Mouse (Mus musculus): ENCODE data around the gene Rapgef4. TPM values are rescaled to one million over a fixed set of nuclear protein-coding genes. Genes with fewer than 3 reads are reported as not detected.
A peak's percentile ranks its signal among the peaks of the same experiment; 100 is the strongest.
"Not testable (repeated sequence)": the region's sequence is repeated elsewhere in the genome, so short reads cannot be mapped to it uniquely, and the experiment has no call there.

Gene Rapgef4
- total RNA-seq, 2 experiments from 2014 or later = 207 to 220 TPM

- DNase-seq (ENCODE audit: low spot score in 2 of 2) = no peak
- intact Hi-C loops (cut with DNase I) = no loop called here
These were observed 73.7 kb downstream of the Rapgef4 start for GRCm38 (mm10) chr2:72054736-72055135.

GRCm38 (mm10) chr2:72055476-72055875, 74.4 kb downstream of the Rapgef4 start:
- intact Hi-C loops (cut with DNase I) = no loop called here
- no peak for DNase-seq (ENCODE audit: low spot score in 2 of 2)

GRCm38 (mm10) chr2:72056081-72056874, 75.2 kb downstream of the Rapgef4 start:
- DNase-seq (ENCODE audit: low spot score in 2 of 2) = no peak

GRCm38 (mm10) chr2:72062931-72063330, 81.9 kb downstream of the Rapgef4 start:
- intact Hi-C loops (cut with DNase I) = no loop called here

More at GRCm38 (mm10) chr2:72056081-72056874, 75.2 kb downstream of the Rapgef4 start:
- intact Hi-C loops (cut with DNase I) = no loop called here

GRCm38 (mm10) chr2:72068505-72068904, 87.5 kb downstream of the Rapgef4 start:
- intact Hi-C loops (cut with DNase I) = no loop called here
- no peak for DNase-seq (ENCODE audit: low spot score in 2 of 2)

More at GRCm38 (mm10) chr2:72062931-72063330, 81.9 kb downstream of the Rapgef4 start:
- no peak for DNase-seq (ENCODE audit: low spot score in 2 of 2)

GRCm38 (mm10) chr2:72070086-72070485, 89.0 kb downstream of the Rapgef4 start:
- no peak for DNase-seq (ENCODE audit: low spot score in 2 of 2)
- intact Hi-C loops (cut with DNase I) = no loop called here

GRCm38 (mm10) chr2:72073121-72073520, 92.1 kb downstream of the Rapgef4 start:
- intact Hi-C loops (cut with DNase I); DNase-seq (ENCODE audit: low spot score in 2 of 2): not testable (repeated sequence)

- DNase-seq (ENCODE audit: low spot score in 2 of 2) = no peak
- intact Hi-C loops (cut with DNase I) = no loop called here
These were observed 94.0 kb downstream of the Rapgef4 start for GRCm38 (mm10) chr2:72074999-72075561.

- no peak for DNase-seq (ENCODE audit: low spot score in 2 of 2)
- intact Hi-C loops (cut with DNase I) = no loop called here
These were observed 96.6 kb downstream of the Rapgef4 start for GRCm38 (mm10) chr2:72077490-72078139.

- no peak for DNase-seq (ENCODE audit: low spot score in 2 of 2)
- intact Hi-C loops (cut with DNase I) = no loop called here
These were observed 97.1 kb downstream of the Rapgef4 start for GRCm38 (mm10) chr2:72078140-72078521.

GRCm38 (mm10) chr2:72079110-72079509, 98.1 kb downstream of the Rapgef4 start:
- intact Hi-C loops (cut with DNase I) = no loop called here
- no peak for DNase-seq (ENCODE audit: low spot score in 2 of 2)

GRCm38 (mm10) chr2:72082846-72083245, 101.8 kb downstream of the Rapgef4 start:
- no peak for DNase-seq (ENCODE audit: low spot score in 2 of 2)
- intact Hi-C loops (cut with DNase I) = no loop called here

- intact Hi-C loops (cut with DNase I) = no loop called here
- DNase-seq (ENCODE audit: low spot score in 2 of 2) = no peak
These were observed 107.8 kb downstream of the Rapgef4 start for GRCm38 (mm10) chr2:72088886-72089285.

- DNase-seq (ENCODE audit: low spot score in 2 of 2) = no peak
- intact Hi-C loops (cut with DNase I) = no loop called here
These were observed 109.0 kb downstream of the Rapgef4 start for GRCm38 (mm10) chr2:72090061-72090460.

GRCm38 (mm10) chr2:72092046-72092445, 111.0 kb downstream of the Rapgef4 start:
- intact Hi-C loops (cut with DNase I) = no loop called here
- no peak for DNase-seq (ENCODE audit: low spot score in 2 of 2)

GRCm38 (mm10) chr2:72093402-72094037, 112.5 kb downstream of the Rapgef4 start:
- DNase-seq (ENCODE audit: low spot score in 2 of 2) = no peak
- intact Hi-C loops (cut with DNase I) = no loop called here

GRCm38 (mm10) chr2:72094038-72094437, 113.0 kb downstream of the Rapgef4 start:
- intact Hi-C loops (cut with DNase I) = no loop called here
- no peak for DNase-seq (ENCODE audit: low spot score in 2 of 2)

GRCm38 (mm10) chr2:72094446-72094845, 113.4 kb downstream of the Rapgef4 start:
- DNase-seq (ENCODE audit: low spot score in 2 of 2) = no peak

GRCm38 (mm10) chr2:72095002-72095401, 114.0 kb downstream of the Rapgef4 start:
- intact Hi-C loops (cut with DNase I) = loop anchor here (5.0 kb wide), 1 partner anchor 52 kb away; no protein-coding TSS in a partner anchor

More at GRCm38 (mm10) chr2:72094446-72094845, 113.4 kb downstream of the Rapgef4 start:
- intact Hi-C loops (cut with DNase I) = no loop called here

GRCm38 (mm10) chr2:72096345-72096744, 115.3 kb downstream of the Rapgef4 start:
- intact Hi-C loops (cut with DNase I) = loop anchor here (5.0 kb wide), 1 partner anchor 51 kb away; no protein-coding TSS in a partner anchor

More at GRCm38 (mm10) chr2:72095002-72095401, 114.0 kb downstream of the Rapgef4 start:
- no peak for DNase-seq (ENCODE audit: low spot score in 2 of 2)

More at GRCm38 (mm10) chr2:72096345-72096744, 115.3 kb downstream of the Rapgef4 start:
- DNase-seq (ENCODE audit: low spot score in 2 of 2) = peak in 1 of 2 experiments; percentile 43
